Mouse (Mus musculus): ENCODE results near the gene Hoxa4.

DNA sequence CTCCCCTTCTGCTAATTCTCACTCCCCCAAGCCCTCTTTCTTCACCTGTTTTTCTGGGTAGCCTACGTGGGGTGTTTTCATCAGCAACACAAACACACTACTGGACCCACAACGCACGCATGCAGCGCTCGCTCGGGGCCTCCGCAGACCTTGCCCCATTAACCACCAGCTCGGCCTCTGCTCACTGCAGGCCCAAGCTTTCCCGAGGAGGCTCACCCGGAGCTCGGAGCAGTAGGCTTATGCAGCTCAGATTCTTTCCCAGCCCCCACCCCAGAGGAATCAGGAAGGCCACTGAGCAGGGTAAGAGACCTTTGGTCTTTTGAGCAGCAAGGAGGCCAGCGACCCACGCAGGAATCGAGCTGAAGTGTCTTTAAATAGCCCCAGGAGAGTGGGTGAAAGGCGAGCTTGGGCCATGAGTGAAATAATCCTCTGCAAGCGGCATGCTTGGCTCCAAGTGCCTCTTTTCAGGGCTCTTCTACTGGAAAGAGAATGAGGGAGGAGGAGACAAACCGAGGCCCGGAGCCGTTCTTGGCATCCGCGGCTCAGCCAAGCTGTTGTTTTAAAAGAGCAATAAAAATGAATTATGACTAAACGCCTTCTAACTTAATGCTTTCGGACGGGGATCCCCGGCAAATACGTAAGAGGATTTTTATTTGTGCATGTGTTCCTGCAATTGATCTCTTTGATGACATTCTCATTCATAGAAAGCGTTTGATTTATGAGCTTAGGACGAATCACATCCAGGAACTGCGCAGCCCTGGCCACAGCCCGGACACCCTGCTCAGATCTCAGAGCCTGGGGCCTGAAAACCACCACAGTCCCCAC, 30.8 kb downstream of the Hoxa4 start:
- TF ChIP-seq POLR2A (IDR thresholded peaks at IDR 0.05; ENCODE audit: insufficient read depth, low read depth, low read length) (no peak), CTCF (IDR thresholded peaks at IDR 0.05; ENCODE audit: insufficient read depth, low read depth, low read length) (no peak)

All from olfactory bulb, adult 2 months (tissue).